Mouse (Mus musculus) liver, adult 2 months (tissue): Measurements from ENCODE around the gene Slc35e4.

Experiments used
- CTCF ChIP-seq: fragments of 200-500 bp; IDR thresholded peaks from 2 replicates; pipeline ENCODE4 v1.5.1; 2011; ENCODE audit warnings: low read depth, low read length, control low read depth
- POLR2A ChIP-seq: fragments of 200-500 bp; IDR thresholded peaks from 2 replicates; pipeline ENCODE4 v1.6.1; 2011; ENCODE audit warnings: low read length, control low read depth; ENCODE audit not compliant: insufficient read depth; ENCODE audit errors: extremely low read depth

GRCm38 (mm10) chr11:3859778-3860177 lies 54.7 kb downstream of the Slc35e4 start:
- TF ChIP-seq CTCF, result no peak
- TF ChIP-seq POLR2A, result no peak
